Mouse (Mus musculus) heart, postnatal 14 days (tissue): Measurements from ENCODE around the gene Cubn. TPM values are rescaled to one million over a fixed set of nuclear protein-coding genes. Genes with fewer than 3 reads are reported as not detected.

Experiments
- DNase-seq, 2 experiments: peaks; one replicate each; pipeline ENCODE4 v3.0.0; 2021 to 2022
- intact Hi-C: fragments of 180-260 bp; cut with DNase I; formaldehyde crosslinking; loops from one replicate; pipeline ENCODE4 v1.15.1; 2025
- total RNA-seq, 2 experiments: library from RNA; stranded (reverse); gene quantifications; 2 replicates each; pipeline ENCODE4 v1.2.3; 2021

Gene Cubn
- total RNA-seq, 2 experiments from 2014 or later = 1.2 TPM

- intact Hi-C loops = loop anchor here (2.0 to 5.0 kb wide), 3 partner anchors 45 to 201 kb away; partner anchors contain the start of gene Vim
- peak in 1 of 2 experiments; percentile 16 for DNase-seq
Measured at GRCm38 (mm10) chr2:13371797-13372170, 119.8 kb downstream of the Cubn start.

- DNase-seq = no peak
- intact Hi-C loops = loop anchor here (2.0 to 5.0 kb wide), 2 partner anchors 46 to 69 kb away; no protein-coding TSS in a partner anchor
Measured at GRCm38 (mm10) chr2:13371072-13371796, 120.4 kb downstream of the Cubn start.

GRCm38 (mm10) chr2:13370556-13370955 is 121.1 kb downstream of the Cubn start:
- no peak for DNase-seq
- intact Hi-C loops = loop anchor here (2.0 to 5.0 kb wide), 2 partner anchors 46 to 68 kb away; no protein-coding TSS in a partner anchor

GRCm38 (mm10) chr2:13368517-13368916 is 123.1 kb downstream of the Cubn start:
- no peak for DNase-seq
- intact Hi-C loops = no loop called here

- no peak for DNase-seq
- intact Hi-C loops = no loop called here
Measured at GRCm38 (mm10) chr2:13357885-13358552, 133.6 kb downstream of the Cubn start.

- intact Hi-C loops = no loop called here
- DNase-seq = no peak
Measured at GRCm38 (mm10) chr2:13352775-13353174, 138.8 kb downstream of the Cubn start.

- DNase-seq = no peak
- intact Hi-C loops = no loop called here
Measured at GRCm38 (mm10) chr2:13352112-13352728, 139.4 kb downstream of the Cubn start.

- no peak for DNase-seq
- intact Hi-C loops = no loop called here
Measured at GRCm38 (mm10) chr2:13342325-13342926, 149.2 kb downstream of the Cubn start.

GRCm38 (mm10) chr2:13335446-13335845 is 156.2 kb downstream of the Cubn start:
- DNase-seq = no peak
- intact Hi-C loops = no loop called here

- no peak for DNase-seq
- intact Hi-C loops = no loop called here
Measured at GRCm38 (mm10) chr2:13329754-13330417, 161.7 kb downstream of the Cubn start.

GRCm38 (mm10) chr2:13303376-13303775 is 188.2 kb downstream of the Cubn start:
- intact Hi-C loops = loop anchor here (5.0 kb wide), 1 partner anchor 69 kb away; no protein-coding TSS in a partner anchor
- no peak for DNase-seq

GRCm38 (mm10) chr2:13299031-13299430 is 192.6 kb downstream of the Cubn start:
- intact Hi-C loops = loop anchor here (2.0 to 10.0 kb wide), 3 partner anchors 298 to 556 kb away; partner anchors contain the start of gene St8sia6
- peak; percentile 5 to 25 for DNase-seq

GRCm38 (mm10) chr2:13297733-13298132 is 193.9 kb downstream of the Cubn start:
- no peak for DNase-seq
- intact Hi-C loops = loop anchor here (2.0 to 10.0 kb wide), 3 partner anchors 299 to 557 kb away; partner anchors contain the start of gene St8sia6

GRCm38 (mm10) chr2:13290661-13291060 is 201.0 kb downstream of the Cubn start:
- peak in 1 of 2 experiments; percentile 21 for DNase-seq
- intact Hi-C loops = loop anchor here (2.0 to 10.0 kb wide), 5 partner anchors 284 to 647 kb away; partner anchors contain the start of gene St8sia6

GRCm38 (mm10) chr2:13290070-13290469 is 201.5 kb downstream of the Cubn start:
- intact Hi-C loops = loop anchor here (2.0 to 10.0 kb wide), 5 partner anchors 285 to 647 kb away; partner anchors contain the start of gene St8sia6
- no peak for DNase-seq

GRCm38 (mm10) chr2:13278114-13278862 is 213.3 kb downstream of the Cubn start:
- intact Hi-C loops = loop anchor here (2.0 to 10.0 kb wide), 3 partner anchors 319 to 887 kb away; no protein-coding TSS in a partner anchor
- no peak for DNase-seq

- intact Hi-C loops = loop anchor here (5.0 to 10.0 kb wide), 2 partner anchors 771 to 889 kb away; no protein-coding TSS in a partner anchor
- DNase-seq = no peak
Measured at GRCm38 (mm10) chr2:13275874-13276273, 215.7 kb downstream of the Cubn start.

GRCm38 (mm10) chr2:13271165-13271957 is 220.3 kb downstream of the Cubn start, which contains the start of gene Rsu1:
Gene Rsu1, minus strand, starts transcription at chr2:13271415.
- intact Hi-C loops = loop anchor here (10.0 kb wide), 1 partner anchor 893 kb away; no protein-coding TSS in a partner anchor

More at GRCm38 (mm10) chr2:13271165-13271957, 220.3 kb downstream of the Cubn start, which contains the start of gene Rsu1:
- peak; percentile 94 to 95 for DNase-seq
